Mouse (Mus musculus): ENCODE results near the gene Trim28. TPM values are rescaled to one million over a fixed set of nuclear protein-coding genes. Genes with fewer than 3 reads are reported as not detected.
A peak's percentile ranks its signal among the peaks of the same experiment; 100 is the strongest.

Trim28 gene
- 209 and 235 TPM in 2 replicates for total RNA-seq (2015; ENCODE audit: low replicate concordance)
- total RNA-seq (2017; ENCODE audit: low replicate concordance): 226 and 257 TPM in 2 replicates

DNA sequence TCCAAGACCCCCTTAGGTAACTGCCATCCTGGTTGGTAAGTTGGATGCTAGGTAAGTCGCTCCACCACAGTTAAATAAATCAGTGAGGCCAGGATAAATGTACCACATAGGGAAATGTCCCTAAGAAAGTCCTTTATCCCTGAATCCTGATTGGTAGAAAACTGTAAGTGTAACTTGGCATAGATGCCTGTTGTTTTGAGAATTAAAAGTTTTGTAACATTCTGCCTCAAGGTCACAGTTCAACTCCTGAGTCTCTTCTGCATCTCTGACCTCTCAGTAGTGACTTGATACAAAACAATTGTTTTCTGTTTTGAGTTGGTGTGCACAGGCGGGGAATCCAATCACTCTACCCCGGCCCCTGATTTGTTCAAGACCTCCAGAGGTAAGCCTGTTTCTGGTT, at the start of gene Trim28:
TSS of gene Trim28 (plus strand) at position 264 of the 400 bp plus-strand sequence.
- ATAC-seq (replicated peaks; ENCODE audit: low FRiP score, poor library complexity, severe bottlenecking): no peak

DNA sequence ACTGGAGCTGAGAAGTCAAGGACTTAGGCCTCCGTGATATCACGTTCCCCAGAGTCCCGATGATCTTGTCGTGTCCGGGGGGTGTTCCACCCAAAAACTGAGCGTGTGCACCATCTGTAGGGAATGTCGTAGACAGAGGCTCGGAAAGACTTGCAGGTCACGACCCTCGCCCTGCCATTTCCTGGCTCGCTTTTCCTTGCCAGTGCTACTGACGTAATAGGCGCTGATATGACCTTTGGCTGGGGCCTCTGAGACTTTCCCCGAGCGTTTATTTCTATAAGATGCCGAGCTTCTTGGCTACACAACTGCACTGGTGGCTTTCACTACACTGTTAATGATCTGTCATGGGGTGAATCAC, 49.1 kb upstream of the Trim28 start:
- peak; percentile 51 for ATAC-seq (replicated peaks; ENCODE audit: low FRiP score, poor library complexity, severe bottlenecking)

DNA sequence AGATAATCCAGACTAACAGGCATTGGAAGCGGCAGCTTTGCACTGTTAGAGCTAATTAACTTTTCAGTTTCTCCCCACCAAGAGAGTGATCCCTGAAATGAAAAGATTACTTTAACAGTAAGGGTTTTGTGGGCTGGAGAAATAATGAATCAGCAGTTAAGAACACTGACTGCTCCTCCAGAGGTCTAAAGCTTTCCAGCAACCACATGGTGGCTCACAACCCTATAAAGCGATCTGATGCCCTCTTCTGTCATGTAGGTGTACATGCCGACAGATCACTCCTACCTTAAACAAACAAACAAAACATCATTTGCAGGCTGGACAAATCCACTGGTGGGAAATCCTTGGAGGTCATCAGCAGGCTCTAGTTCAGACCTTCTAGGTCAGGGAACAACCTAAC, 44.0 kb upstream of the Trim28 start:
- ATAC-seq (replicated peaks; ENCODE audit: low FRiP score, poor library complexity, severe bottlenecking): no peak

DNA sequence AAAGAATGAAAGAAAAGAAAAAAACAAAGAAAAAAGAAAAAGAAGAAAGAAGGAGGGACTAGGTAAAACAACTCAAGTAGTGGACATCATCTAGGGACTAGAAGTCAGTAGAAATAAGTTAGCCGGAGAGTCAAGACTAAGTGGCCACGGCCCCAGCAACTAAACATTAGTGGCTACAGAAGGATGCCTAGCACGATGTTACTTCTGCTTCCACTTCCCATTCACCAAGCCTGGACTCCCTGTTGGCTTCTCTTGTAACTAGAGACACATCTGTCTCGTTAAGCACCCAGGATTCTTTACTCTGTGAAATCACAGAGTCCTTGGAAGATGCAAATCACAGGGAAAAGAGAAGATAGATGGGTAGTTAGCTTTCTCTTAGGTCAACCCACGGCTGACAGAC, 41.4 kb upstream of the Trim28 start:
- no peak for ATAC-seq (replicated peaks; ENCODE audit: low FRiP score, poor library complexity, severe bottlenecking)

DNA sequence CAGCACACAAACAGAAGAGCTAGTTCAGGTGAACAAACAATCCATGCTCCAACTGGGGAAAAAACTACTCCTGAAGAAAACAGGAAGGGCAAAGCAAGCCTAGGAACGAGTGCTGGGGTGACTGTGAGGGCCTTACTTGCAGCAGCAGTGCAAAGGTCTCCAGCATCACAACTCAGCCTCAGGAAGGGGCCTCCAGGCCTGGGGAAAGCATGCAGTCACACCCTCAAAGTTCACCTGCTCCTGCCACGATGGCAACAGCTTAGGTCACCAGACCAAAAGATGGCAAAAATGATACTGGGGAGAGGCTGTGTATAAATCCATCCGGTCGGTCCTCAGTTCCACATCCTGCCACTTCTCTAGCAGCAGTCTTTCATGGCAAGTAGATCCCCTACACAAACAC, 40.0 kb upstream of the Trim28 start:
- ATAC-seq (replicated peaks; ENCODE audit: low FRiP score, poor library complexity, severe bottlenecking): no peak

DNA sequence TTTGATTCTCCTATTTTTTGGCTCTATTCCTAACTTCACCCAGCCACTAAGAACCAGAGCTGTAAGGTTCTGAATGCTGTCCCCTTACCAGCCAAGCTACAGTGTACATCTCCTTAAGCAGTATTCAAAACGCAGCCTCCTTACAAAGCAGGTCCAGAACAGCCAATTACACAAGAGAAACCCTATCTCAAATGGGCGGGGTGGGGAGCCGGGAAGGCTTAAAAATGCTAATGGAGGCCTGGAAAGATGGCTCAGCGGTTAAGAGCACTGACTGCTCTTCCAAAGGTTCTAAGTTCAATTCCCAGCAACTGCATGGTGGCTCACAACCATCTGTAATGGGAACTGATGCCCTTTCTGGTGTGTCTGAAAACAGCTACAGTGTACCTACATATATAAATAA, 39.2 kb upstream of the Trim28 start:
- no peak for ATAC-seq (replicated peaks; ENCODE audit: low FRiP score, poor library complexity, severe bottlenecking)

DNA sequence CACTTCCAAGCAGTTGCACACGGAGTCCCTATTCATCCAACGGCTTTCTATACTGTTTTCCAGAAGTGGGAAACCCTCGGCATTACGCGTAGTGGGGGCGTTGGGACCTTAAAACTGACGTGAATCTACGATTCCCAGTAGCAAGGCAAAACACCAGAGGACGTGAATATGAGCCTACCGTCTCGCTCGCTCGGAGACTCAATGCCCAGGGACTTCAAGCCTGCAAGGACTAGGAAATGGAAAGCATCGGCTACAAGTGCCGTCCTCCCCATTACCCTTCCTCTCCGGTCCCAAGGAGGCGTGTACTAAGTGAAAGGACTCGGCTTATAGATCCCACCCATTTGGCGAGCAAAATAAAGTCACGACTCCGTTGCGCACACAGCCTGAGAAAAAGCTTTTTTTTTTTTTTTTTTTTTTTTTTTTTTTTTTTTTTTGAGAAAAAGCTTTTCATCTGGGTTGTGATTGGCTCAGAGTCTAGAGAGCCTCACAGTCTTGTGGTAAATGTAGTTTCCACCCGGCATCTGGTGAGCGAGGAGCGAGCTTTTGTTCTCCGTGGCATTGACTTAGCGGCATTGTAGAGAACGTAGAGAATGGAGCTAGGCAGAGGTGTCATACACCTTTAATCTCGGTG, 37.3 kb upstream of the Trim28 start:
- peak; percentile 74 for ATAC-seq (replicated peaks; ENCODE audit: low FRiP score, poor library complexity, severe bottlenecking)

DNA sequence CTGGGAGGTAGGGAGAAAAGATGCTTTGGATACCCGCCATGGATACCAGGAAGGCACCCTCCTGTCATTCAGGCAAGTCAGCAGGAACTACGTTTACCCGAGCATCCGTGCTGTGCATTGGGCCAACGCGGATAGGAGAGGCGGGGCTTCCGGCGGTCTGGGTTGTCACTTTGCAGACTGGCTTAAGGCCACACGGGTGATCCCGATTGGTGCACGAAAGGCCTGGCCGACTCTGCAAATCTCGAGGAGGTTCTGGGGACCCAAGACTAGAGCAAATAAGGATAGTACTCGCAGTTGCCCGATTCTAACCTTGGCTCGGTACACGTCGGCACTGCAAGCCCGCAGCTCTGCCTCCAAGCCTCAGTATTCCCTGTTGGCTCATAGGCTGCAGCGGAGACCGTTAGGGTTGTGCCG, 33.2 kb upstream of the Trim28 start, which contains the start of gene Zfp324:
TSS of gene Zfp324 (plus strand) at position 161 of the 414 bp plus-strand sequence.
- peak; percentile 88 for ATAC-seq (replicated peaks; ENCODE audit: low FRiP score, poor library complexity, severe bottlenecking)

DNA sequence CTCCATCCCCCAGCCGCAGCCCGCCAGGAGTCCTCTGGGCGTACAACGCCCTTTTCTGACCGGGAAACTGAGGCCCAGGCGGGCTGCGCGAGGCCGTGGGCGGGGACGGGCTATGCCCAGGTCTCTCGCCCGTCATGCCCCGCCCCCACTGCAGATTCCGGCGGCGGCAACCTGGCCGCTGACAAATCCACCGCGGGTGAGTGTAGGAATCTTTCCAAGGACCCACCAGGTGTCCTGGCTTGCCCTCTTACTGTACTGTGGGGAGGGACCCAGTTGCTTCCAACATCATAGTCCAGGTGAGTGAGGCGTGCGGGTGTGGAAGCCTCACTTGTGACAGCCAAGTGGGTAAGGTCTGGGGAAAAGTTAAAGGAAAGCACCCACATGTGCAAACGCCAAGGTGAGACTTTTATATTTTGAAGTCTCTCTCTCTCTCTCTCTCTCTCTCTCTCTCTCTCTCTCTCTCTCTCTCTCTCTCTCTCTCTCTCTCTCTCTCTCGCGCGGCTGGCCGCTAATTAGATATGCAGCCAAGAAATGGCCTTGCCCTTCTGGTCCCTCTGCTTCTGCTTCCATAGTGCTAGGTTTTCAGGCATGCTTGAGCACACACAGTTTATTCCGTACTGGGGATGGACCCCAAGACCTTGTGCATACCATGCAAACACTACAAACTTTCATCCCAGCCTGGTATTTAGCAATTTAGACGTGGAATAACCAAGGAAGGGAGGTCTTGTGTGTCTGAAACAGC, 32.6 kb upstream of the Trim28 start:
- peak; percentile 78 for ATAC-seq (replicated peaks; ENCODE audit: low FRiP score, poor library complexity, severe bottlenecking)

DNA sequence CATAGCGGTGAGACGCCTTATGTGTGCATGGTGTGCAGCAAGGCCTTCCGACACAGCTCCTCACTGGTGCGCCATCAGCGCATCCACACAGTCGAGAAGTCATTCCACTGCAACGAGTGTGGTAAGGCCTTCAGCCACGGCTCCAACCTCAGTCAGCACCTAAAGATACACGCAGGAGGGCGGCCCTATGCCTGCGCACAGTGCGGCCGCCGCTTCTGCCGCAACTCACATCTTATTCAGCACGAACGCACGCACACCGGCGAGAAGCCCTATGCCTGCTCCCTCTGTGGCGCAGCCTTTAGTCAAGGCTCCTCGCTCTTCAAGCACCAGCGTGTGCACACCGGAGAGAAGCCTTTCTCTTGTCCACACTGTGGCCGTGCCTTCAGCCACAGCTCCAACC, 28.0 kb upstream of the Trim28 start:
- no peak for ATAC-seq (replicated peaks; ENCODE audit: low FRiP score, poor library complexity, severe bottlenecking)

DNA sequence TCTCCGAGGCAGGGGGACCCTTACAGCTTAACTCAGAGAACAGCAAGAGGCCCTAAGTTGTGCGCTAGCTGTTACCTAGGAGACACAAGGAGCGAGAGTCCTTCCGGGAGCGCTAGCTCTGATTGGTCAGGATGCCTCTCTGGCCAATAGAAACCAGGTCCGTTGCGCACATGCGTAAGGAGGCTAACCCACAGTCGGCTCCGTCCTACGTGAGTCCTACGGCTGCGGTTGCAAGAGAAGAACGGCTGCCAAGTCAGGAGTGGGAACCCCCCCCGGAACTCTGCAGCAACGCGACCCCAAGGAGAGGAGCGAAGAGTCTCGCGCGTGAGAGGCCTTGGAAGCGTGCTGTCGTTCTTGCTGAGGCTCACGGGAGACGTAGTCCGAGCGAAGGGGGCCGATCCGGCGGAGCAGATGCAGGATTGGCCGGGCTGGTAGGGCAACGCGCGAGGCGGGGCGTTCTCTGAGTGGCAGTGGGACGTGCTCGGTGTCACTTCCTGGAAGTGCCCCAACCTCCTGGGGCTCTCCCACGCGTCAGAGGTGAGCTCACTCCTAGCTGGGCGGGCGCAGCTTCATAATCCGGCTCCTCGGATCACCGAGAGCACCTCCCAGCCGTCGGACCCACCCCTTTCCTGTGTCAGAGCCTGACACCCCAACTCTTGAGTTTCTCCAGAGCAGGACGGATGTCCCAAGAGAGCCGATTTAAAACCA, 21.1 kb upstream of the Trim28 start, which contains the start of gene Zfp446:
TSS of gene Zfp446 (plus strand) at position 167 of the 708 bp plus-strand sequence.
- peak; percentile 96 for ATAC-seq (replicated peaks; ENCODE audit: low FRiP score, poor library complexity, severe bottlenecking)

DNA sequence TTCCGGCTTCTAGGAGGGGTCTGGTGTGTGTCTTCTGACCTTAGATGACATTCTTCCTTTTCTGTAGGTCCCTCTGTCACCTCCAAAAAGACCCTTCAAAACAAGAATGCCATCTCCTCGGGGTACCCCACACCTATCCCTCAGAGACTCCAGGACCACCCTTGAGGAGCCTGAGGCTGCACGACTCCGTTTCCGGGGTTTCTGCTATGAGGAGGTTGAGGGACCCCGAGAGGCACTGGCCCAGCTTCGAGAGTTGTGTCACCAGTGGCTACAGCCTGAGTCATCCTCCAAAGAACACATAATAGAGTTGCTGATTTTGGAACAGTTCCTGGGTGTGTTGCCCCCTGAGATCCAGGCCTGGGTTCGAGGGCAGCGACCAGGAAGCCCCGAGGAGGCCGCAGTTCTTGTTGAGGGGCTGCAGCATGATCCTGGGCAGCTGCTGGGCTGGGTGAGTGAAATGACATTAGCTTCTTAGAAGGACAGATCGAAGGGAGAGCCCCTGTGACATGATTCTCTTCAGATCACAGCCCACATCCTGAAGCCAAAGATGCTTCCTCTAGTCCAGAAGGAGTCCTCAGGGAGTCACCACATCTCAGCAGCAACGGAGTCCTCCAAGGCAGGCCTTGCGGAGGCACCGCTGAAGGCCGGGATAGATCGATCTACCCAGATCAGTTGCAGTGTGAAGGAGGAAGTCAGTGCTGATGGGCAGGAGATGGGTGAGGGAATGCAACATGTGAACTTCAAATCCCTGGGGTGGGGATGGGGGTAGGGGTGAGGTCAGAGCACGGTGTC, 19.8 kb upstream of the Trim28 start:
- ATAC-seq (replicated peaks; ENCODE audit: low FRiP score, poor library complexity, severe bottlenecking): no peak

DNA sequence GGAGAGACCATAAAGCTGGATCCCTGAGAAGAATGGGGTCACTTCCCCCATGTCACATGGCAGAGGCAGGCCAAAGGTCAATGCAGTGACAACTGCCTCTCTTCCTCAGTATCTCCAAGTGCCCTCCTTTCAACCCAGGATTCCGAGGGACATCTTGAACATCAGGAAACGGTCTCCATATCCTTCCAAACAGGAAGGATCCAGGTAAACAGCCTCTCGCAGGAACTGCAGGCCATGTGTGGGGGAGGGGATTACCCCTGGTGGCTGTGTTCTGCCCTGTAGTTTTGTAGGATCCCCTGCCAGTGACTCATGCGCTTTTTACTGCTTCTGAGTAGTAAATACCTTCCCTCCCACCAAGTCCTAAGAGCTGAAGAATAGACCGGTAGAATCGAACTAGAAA, 19.1 kb upstream of the Trim28 start:
- no peak for ATAC-seq (replicated peaks; ENCODE audit: low FRiP score, poor library complexity, severe bottlenecking)

DNA sequence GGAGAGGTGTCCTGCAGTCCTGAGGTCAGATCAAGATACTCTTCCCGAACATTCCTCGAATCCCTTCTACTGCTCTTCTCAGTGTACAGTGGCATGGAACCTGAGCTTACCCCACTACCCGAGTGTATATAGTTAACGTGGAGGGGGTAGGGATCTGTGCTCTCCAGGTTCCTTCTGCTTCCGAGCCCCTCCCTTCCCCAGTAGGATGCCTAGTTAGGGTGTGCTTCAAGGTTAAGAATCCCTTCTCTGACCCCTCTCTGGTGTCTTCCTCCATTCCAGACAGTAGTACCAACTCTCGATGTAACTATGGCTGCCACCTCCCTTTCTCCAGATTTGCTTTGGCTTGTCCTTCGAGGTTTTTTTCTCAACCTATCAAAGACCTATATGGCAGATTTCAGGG, 18.6 kb upstream of the Trim28 start:
- no peak for ATAC-seq (replicated peaks; ENCODE audit: low FRiP score, poor library complexity, severe bottlenecking)

DNA sequence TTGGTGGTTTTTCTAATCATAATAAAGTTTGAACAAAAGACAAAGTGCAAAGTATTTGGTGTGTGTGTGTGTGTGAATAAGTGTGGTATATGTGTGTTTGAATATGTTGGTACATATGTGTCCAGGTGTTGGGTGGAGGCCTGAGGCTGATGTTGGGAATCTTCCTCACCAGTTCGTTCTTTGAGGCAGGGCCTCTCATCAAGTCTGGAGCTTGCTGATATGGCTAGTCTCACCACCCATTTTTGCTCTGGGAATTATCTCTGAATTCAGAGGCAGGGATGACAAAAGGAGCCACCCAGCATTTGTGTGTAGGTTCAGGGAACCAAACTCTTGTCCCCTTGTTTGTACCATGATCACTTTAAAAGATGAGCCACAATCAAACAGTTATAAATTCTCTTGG, 13.2 kb upstream of the Trim28 start:
- no peak for ATAC-seq (replicated peaks; ENCODE audit: low FRiP score, poor library complexity, severe bottlenecking)

DNA sequence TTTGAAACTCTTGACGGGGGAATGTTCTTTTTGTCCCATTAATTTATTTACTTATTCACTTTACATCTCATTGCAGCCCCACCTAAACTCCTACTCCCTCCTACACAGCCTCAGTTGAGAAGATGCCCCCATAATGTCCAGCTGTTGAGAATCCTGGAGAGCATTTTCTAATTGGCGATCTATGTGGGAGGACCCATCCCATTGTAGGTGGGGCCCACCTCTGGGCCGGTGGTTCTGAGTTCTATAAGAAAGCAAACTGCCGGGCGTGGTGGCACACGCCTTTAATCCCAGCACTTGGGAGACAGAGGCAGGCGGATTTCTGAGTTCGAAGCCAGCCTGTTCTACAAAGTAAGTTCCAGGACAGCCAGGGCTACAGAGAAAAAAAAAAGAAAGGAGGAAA, 12.0 kb upstream of the Trim28 start:
- no peak for ATAC-seq (replicated peaks; ENCODE audit: low FRiP score, poor library complexity, severe bottlenecking)

DNA sequence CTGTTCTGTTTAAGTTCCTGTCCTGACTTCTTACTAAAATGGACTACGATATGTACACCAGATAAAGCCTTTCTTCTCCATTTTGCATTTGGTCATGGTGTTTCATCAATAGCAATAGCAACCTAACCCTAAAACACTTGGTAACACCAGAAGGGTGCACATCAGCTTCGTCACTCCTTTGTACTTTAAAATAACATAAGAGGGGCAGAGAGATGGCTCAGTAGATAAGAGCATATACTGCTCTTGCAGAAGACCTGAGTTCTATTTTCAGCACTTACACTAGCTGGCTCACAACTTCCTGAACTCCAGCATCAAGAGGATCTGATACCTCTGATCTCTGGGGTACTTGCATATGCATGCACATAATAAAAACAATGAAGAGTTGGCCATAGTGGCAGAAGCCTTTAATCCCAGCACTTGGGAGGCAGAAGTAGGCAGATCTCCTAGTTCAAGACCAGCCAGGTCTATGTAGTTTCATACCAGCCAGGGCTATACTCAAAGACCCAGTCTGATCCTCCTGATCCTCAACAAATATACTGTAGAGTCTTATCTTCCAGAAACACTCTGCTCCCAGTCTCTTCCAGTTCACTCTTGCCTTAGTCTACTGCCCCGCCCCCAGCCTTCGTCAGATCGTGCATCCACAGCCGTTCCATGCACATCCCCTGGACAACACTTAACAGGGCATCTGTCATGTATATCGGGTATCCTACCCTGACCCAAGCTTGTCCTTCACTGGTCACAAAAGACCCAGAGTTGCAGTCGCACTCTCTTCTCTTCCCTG, 11.3 kb upstream of the Trim28 start:
- peak; percentile 67 for ATAC-seq (replicated peaks; ENCODE audit: low FRiP score, poor library complexity, severe bottlenecking)

DNA sequence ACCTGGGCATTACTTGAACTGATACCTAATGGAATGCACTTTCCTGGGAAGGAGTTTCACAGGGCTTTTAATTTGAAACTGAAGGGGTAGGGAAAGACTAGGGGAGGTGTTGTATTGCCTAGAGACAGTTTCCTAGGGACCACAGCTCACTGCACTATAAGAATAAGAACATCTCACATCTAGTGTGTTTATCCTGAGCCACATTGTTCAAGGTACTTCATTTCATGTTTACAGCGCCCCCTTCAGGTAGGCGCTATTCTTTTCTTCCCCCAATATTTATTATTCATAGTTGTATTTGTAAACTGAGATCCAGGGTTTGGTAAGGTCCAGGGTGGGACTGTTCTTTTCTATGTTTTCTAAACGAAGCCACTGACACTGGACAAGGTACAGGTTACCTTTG, 6.7 kb upstream of the Trim28 start:
- 0 out of 2 replicates have a peak, but pooled peaks have one; percentile 41 for ATAC-seq (replicated peaks; ENCODE audit: low FRiP score, poor library complexity, severe bottlenecking)

DNA sequence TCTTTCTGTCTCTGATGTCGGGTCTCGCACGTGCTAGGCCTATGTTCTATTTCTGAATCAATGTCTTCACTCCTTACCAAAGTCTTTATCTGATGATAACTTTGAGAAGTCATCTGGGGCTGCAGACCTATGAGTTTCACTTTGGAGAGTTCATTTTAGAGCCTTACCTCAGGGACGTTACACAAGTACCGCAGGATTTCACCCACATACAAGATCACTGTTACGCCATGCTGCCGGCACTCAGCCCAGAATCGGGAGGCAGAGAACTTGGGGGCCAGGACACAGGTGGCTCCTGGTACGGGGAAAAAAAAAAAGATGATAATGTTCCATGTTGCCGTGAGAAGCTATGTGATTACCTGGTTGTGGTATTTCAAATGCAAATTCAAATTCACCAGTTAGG, 5.8 kb upstream of the Trim28 start:
- ATAC-seq (replicated peaks; ENCODE audit: low FRiP score, poor library complexity, severe bottlenecking): no peak
